Mouse (Mus musculus) heart, adult 2 months (tissue): ENCODE measurements around the gene Gm10153. TPM values are rescaled to one million over a fixed set of nuclear protein-coding genes. Genes with fewer than 3 reads are reported as not detected.
"Not testable (repeated sequence)": the region's sequence is repeated elsewhere in the genome, so short reads cannot be mapped to it uniquely, and the experiment has no call there.

ENCODE experiments used
- DNase-seq, 2 experiments: peaks; one replicate each; pipeline ENCODE4 v3.0.0; 2021
- H3K27ac ChIP-seq: fragments of 200-600 bp; 2 replicates; pipeline ENCODE4 v1.8.1; 2022
- H3K27me3 ChIP-seq: fragments of 200-500 bp; 2 replicates; pipeline ENCODE4 v1.6.1; 2012; ENCODE audit warnings: mild to moderate bottlenecking, low read length, inconsistent platforms, mixed read lengths; ENCODE audit not compliant: control insufficient read depth, insufficient read depth
- H3K36me3 ChIP-seq: fragments of 200-500 bp; 2 replicates; pipeline ENCODE4 v1.6.1; 2012; ENCODE audit warnings: low read length, inconsistent platforms; ENCODE audit not compliant: control insufficient read depth, insufficient read depth
- H3K4me1 ChIP-seq: fragments of 200-500 bp; 2 replicates; pipeline ENCODE4 v1.6.1; 2011; ENCODE audit warnings: low read length; ENCODE audit not compliant: control insufficient read depth, insufficient read depth
- H3K4me3 ChIP-seq: fragments of 200-600 bp; 2 replicates; pipeline ENCODE4 v1.8.1; 2022
- H3K79me2 ChIP-seq: fragments of 200-500 bp; replicated peaks from 2 replicates; pipeline ENCODE4 v1.6.1; 2012; ENCODE audit warnings: mild to moderate bottlenecking, inconsistent platforms, low read length, moderate library complexity, mixed read lengths; ENCODE audit not compliant: control insufficient read depth, insufficient read depth
- H3K9ac ChIP-seq: fragments of 200-500 bp; 2 replicates; pipeline ENCODE4 v1.6.1; 2012; ENCODE audit warnings: low read depth, mild to moderate bottlenecking, control low read depth, inconsistent platforms, low read length, mixed read lengths
- CTCF ChIP-seq: fragments of 200-600 bp; IDR thresholded peaks from 2 replicates; pipeline ENCODE4 v1.8.1; 2022; ENCODE audit warnings: antibody characterized with exemption, mild to moderate bottlenecking, moderate library complexity
- EP300 ChIP-seq: fragments of 200-500 bp; IDR thresholded peaks from 2 replicates; pipeline ENCODE4 v1.6.1; 2011; ENCODE audit warnings: low read depth, low read length, control low read depth; ENCODE audit not compliant: insufficient read depth
- POLR2A ChIP-seq: fragments of 200-500 bp; IDR thresholded peaks from 2 replicates; pipeline ENCODE4 v1.6.1; 2011; ENCODE audit warnings: mild to moderate bottlenecking, low read depth, low read length, control low read depth; ENCODE audit not compliant: insufficient read depth
- WGBS: fragments of 180-500 bp; shearing (Covaris S2); methylation state at CpG from one replicate; pipeline ENCODE4 v1.1.7; 2018; 5-methylcytosine and 5-hydroxymethylcytosine counted together
- intact Hi-C: fragments of 180-260 bp; cut with DNase I; formaldehyde crosslinking; loops from one replicate; pipeline ENCODE4 v1.15.1; 2025
- polyA plus RNA-seq: library from polyadenylated mRNA; depleted of rRNA; stranded (reverse); fragments of >200 nt; gene quantifications from 2 replicates; pipeline ENCODE4 v1.2.3, GENCODE M21; 2012
- total RNA-seq, 2 experiments: library from RNA; stranded (reverse); gene quantifications; 2 replicates each; pipeline ENCODE4 v1.2.3; 2021

Gene Gm10153
- total and polyA plus RNA-seq, 3 experiments = not detected

DNA sequence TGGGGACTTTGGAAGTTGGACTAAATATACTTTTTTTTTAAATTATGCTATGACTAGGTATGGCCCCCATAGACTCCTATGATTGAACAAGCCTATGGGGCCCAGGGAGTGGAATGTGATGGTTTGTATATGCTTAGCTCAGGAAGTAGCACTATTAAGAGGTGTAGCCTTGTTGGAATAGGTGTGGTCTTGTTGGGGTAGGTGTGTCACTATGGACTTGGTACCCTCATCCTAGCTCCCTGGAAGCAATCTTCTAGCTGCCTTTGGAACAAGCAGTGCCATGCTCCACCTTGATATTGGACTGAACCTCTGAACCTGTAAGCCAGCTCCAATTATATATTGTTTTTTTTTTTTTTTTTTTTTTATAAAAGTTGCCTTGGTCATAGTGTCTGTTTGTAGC is 15.3 kb upstream of the Gm10153 start:
- DNase-seq = no peak
- H3K79me2 ChIP-seq = no peaks in the 10 kb centered on the region
- no peaks in the 10 kb centered on the region for H3K36me3 ChIP-seq
- intact Hi-C loops = no loop called here
- H3K4me1 ChIP-seq = no peaks in the 10 kb centered on the region
- no peak overlapping the region for H3K27ac ChIP-seq
- TF ChIP-seq CTCF (no peak), EP300 (no peak), POLR2A (no peak)
- H3K4me3 ChIP-seq = no peak overlapping the region
- no peaks in the 10 kb centered on the region for H3K27me3 ChIP-seq
- H3K9ac ChIP-seq = no peak overlapping the region

DNA sequence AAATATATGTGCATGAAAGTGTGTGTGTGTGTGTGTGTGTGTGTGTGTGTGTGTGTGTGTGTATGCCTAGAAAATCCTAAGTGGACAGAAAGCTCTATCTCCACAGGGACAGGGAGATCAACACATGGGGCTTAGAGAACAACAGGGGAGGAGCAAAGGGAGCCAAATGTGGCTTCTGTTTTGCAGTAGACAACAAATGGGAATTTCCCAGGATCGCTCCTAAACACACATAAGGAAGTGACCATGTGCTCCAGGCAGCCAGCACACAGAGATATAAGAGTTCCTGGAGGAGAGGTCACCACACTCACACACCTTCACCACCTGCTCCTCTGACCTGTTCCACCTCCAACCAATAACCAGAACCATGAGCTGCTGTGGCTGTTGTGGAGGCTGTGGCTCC is 10.9 kb upstream of the Gm10153 start, which contains the start of gene Krtap5-3:
Gene Krtap5-3, plus strand, starts transcription at position 301 of the 400 bp plus-strand sequence.
- intact Hi-C loops = no loop called here
- WGBS = 31% methylated on average over 1 of the region's 1 CpGs

DNA sequence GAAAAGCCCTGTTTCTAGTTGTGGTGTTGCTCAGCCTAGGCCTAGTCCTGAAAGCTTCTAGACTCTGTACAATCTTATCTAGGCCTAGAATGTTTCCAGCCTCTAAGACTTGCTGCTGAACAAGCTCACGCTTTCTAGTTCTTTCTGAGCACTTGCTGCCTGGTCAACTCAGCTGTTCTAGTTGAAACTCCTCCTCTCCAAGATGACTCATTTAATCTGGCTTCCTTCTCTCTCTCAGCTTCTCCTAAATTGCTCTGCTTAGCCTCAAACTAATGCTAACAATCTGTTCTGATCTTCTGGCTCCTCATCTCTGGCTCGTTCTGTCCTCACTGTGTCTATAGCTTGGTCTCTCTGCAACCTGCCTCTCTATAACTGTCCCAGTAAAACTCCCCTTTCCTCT is 8.6 kb upstream of the Gm10153 start:
- no peaks in the 10 kb centered on the region for H3K4me1 ChIP-seq

More for the DNA sequence above, 10.9 kb upstream of the Gm10153 start, which contains the start of gene Krtap5-3:
- Histone ChIP-seq H3K4me1 (no peaks in the 10 kb centered on the region), H3K79me2 (no peaks in the 10 kb centered on the region), H3K9ac (no peak within 1 kb of the TSS), H3K36me3 (no peaks in the 10 kb centered on the region), H3K4me3 (no peak within 1 kb of the TSS), H3K27ac (no peak within 1 kb of the TSS), H3K27me3 (no peaks in the 10 kb centered on the region)
- no peak for TF ChIP-seq POLR2A
- no peak for TF ChIP-seq EP300
- no peak for TF ChIP-seq CTCF
- no peak for DNase-seq

DNA sequence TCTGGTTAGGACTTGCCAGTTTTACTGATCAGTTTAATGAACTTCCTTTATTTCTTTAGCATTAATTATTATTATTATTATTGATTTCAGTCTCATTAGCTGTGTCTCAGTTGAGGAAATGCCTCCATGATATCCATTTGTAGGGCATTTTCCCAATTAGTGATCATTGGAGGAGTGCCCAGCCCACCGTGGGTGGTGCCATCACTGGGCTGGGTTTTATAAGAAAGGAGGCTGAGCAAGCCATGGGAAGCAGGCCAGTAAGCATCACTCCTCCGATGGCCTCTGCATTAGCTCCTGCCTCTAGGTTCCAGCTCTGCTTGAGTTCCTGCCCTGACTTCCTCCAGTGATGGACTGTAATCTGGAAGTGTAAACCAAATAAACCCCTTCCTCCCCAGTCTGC is 2.0 kb downstream of the Gm10153 start:
- no peaks in the 10 kb centered on the region for H3K79me2 ChIP-seq
- WGBS = 62% methylated on average over 2 of the region's 2 CpGs
- H3K4me1 ChIP-seq = no peaks in the 10 kb centered on the region
- no peaks in the 10 kb centered on the region for H3K36me3 ChIP-seq
- no peak for TF ChIP-seq POLR2A
- DNase-seq = no peak
- intact Hi-C loops = no loop called here
- no peaks in the 10 kb centered on the region for H3K27me3 ChIP-seq
- H3K4me3 ChIP-seq = no peak overlapping the region
- H3K9ac ChIP-seq = no peak overlapping the region
- H3K27ac ChIP-seq = no peak overlapping the region

More for the DNA sequence above, 8.6 kb upstream of the Gm10153 start:
- Histone ChIP-seq H3K27me3 (no peaks in the 10 kb centered on the region), H3K9ac (no peak overlapping the region), H3K36me3 (no peaks in the 10 kb centered on the region), H3K79me2 (no peaks in the 10 kb centered on the region), H3K27ac (no peak overlapping the region), H3K4me3 (no peak overlapping the region)
- no peak for DNase-seq
- intact Hi-C loops = no loop called here
- 57% methylated on average over 2 of the region's 2 CpGs for WGBS
- TF ChIP-seq CTCF = no peak
- TF ChIP-seq POLR2A = no peak
- TF ChIP-seq EP300 = no peak

DNA sequence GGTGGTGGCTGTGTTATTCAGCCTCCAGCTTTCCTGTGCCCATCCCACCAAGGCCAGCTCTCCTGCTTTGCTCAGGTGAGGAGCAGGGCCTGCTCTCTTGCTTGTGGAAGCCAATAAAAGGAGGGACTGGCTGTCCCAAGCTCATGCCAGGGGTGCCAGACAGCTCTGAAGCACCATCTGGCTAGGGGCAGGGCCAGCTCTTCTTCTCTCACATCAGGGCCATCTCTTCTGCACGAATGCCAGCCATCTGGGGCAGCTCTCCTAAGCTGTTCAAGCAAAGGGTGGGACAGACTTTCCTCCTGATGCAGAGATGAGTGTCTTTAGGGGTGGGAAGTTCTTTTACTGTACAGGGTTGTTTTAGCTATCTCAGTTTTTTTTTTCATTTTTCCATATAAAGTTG is 9.2 kb downstream of the Gm10153 start:
- H3K4me1 ChIP-seq = no peaks in the 10 kb centered on the region
- H3K27ac ChIP-seq = no peak overlapping the region
- DNase-seq = no peak
- no peaks in the 10 kb centered on the region for H3K27me3 ChIP-seq
- TF ChIP-seq POLR2A (no peak), CTCF (no peak), EP300 (no peak)
- H3K36me3 ChIP-seq = no peaks in the 10 kb centered on the region
- H3K9ac ChIP-seq = no peak overlapping the region
- intact Hi-C loops = no loop called here
- WGBS = 21% methylated on average over 1 of the region's 1 CpGs
- H3K4me3 ChIP-seq = no peak overlapping the region
- H3K79me2 ChIP-seq = no peaks in the 10 kb centered on the region

DNA sequence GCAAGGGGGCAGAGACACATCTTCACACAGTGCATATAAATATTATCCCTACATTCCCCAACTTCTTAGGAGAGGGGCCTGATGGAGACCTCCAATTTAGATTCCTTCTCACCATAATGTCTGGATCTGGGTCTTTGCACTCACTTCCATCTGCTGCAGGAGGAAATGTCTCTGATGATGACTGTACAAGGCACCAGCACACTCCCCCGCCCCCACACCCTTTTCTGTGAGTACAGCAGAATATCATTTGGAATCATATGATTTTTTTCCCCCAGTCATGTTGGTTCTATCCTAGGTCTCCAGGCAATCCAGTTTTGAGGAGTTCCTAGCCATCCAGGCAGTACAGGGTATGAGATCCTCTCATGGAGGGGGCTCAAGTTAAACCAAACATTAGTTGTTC is 11.5 kb downstream of the Gm10153 start:
- Histone ChIP-seq H3K9ac (no peak overlapping the region), H3K27me3 (no peaks in the 10 kb centered on the region), H3K36me3 (no peaks in the 10 kb centered on the region), H3K4me3 (no peak overlapping the region), H3K4me1 (no peaks in the 10 kb centered on the region), H3K27ac (no peak overlapping the region), H3K79me2 (no peaks in the 10 kb centered on the region)
- TF ChIP-seq EP300 (no peak), CTCF (no peak), POLR2A (no peak)
- intact Hi-C loops = no loop called here
- DNase-seq = no peak
- WGBS = 67% methylated on average over 1 of the region's 1 CpGs

DNA sequence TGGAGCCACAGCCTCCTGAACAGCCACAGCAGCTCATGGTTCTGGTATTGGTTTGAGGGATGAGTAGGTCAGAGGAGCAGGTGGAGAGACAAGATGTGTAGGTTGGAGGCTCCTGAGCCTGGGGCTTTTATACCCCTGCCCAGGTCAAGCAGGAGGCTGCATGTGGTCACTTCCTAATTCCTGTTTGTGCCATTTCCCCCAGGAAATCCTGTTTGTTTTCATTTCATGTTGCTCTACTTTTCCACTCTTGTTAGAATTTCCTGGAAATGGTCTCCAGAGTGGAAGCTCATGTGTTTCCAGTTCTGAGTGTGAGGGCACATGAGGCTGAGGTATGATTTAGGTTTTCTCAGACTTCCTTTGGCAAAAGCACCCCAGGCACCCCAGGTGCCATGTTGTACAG is 14.3 kb downstream of the Gm10153 start, which contains the start of gene Krtap5-2:
Gene Krtap5-2, minus strand, starts transcription at position 101 of the 400 bp plus-strand sequence.
- H3K4me1 ChIP-seq, H3K27ac ChIP-seq, H3K9ac ChIP-seq, intact Hi-C loops, H3K79me2 ChIP-seq, H3K27me3 ChIP-seq, H3K36me3 ChIP-seq, DNase-seq, H3K4me3 ChIP-seq: not testable (repeated sequence)
